Mouse (Mus musculus) ovary, postnatal 10 days (tissue): ENCODE data around the gene Gm37419.

Experiments
- DNase-seq: peaks from one replicate; pipeline ENCODE4 v3.0.0; 2022; ENCODE audit warnings: low spot score

The Gm37419 gene

GRCm38 (mm10) chr16:23988466-23989208 is at the start of gene Gm37419, which contains the start of gene Bcl6:
Gene Gm37419, plus strand, starts transcription at chr16:23988482.
Gene Bcl6, minus strand, starts transcription at chr16:23988852.
- peak; percentile 84 for DNase-seq

GRCm38 (mm10) chr16:23944801-23945200 is 43.5 kb upstream of the Gm37419 start:
- no peak for DNase-seq

- no peak for DNase-seq
Observed at GRCm38 (mm10) chr16:23947654-23948053, 40.6 kb upstream of the Gm37419 start.

GRCm38 (mm10) chr16:23952101-23952727 is 36.1 kb upstream of the Gm37419 start:
- no peak for DNase-seq

- peak; percentile 44 for DNase-seq
Observed at GRCm38 (mm10) chr16:23953189-23953958, 34.9 kb upstream of the Gm37419 start.

- DNase-seq, result no peak
Observed at GRCm38 (mm10) chr16:23953959-23954260, 34.4 kb upstream of the Gm37419 start.

- DNase-seq, result no peak
Observed at GRCm38 (mm10) chr16:23958938-23959337, 29.3 kb upstream of the Gm37419 start.

GRCm38 (mm10) chr16:23962401-23962800 is 25.9 kb upstream of the Gm37419 start:
- DNase-seq, result no peak

GRCm38 (mm10) chr16:23963896-23964668 is 24.2 kb upstream of the Gm37419 start:
- no peak for DNase-seq

GRCm38 (mm10) chr16:23964706-23965367 is 23.4 kb upstream of the Gm37419 start:
- no peak for DNase-seq

- no peak for DNase-seq
Observed at GRCm38 (mm10) chr16:23966066-23966465, 22.2 kb upstream of the Gm37419 start.

- no peak for DNase-seq
Observed at GRCm38 (mm10) chr16:23967301-23967700, 21.0 kb upstream of the Gm37419 start.

GRCm38 (mm10) chr16:23968888-23969287 is 19.4 kb upstream of the Gm37419 start:
- DNase-seq, result no peak

GRCm38 (mm10) chr16:23969919-23970318 is 18.4 kb upstream of the Gm37419 start:
- DNase-seq, result no peak

GRCm38 (mm10) chr16:23972126-23972740 is 16.0 kb upstream of the Gm37419 start:
- DNase-seq, result no peak

- DNase-seq, result no peak
Observed at GRCm38 (mm10) chr16:23972901-23973300, 15.4 kb upstream of the Gm37419 start.

GRCm38 (mm10) chr16:23973635-23974367 is 14.5 kb upstream of the Gm37419 start:
- no peak for DNase-seq

GRCm38 (mm10) chr16:23976196-23976595 is 12.1 kb upstream of the Gm37419 start:
- DNase-seq, result no peak

- DNase-seq, result no peak
Observed at GRCm38 (mm10) chr16:23977732-23978131, 10.6 kb upstream of the Gm37419 start.

GRCm38 (mm10) chr16:23978495-23978894 is 9.8 kb upstream of the Gm37419 start:
- DNase-seq, result no peak
